Mouse (Mus musculus): ENCODE results near the gene Olfr353. TPM values are rescaled to one million over a fixed set of nuclear protein-coding genes. Genes with fewer than 3 reads are reported as not detected.

Olfr353 gene
- total RNA-seq (2022), result not detected

DNA sequence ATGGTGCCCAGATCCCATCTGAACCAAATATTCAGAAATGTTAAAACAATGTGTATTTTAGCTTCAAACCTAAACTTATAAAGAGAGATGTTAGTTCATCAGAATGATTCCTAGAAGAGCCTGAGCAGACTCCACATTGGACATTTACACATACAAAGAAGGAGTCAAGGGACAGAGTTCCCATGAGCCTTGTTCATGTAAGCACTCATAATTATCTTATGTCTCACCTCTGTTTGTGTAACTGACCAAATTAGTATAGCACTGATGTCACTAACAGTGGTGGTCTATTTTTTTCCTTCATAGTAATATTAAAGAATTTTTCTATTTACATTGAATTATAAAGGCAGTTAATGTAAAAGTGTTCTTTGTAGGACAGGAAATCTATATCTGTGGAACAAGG lies at the start of gene Olfr353:
TSS of gene Olfr353 (minus strand) at position 101 of the 400 bp plus-strand sequence.
- DNase-seq, result no peak

DNA sequence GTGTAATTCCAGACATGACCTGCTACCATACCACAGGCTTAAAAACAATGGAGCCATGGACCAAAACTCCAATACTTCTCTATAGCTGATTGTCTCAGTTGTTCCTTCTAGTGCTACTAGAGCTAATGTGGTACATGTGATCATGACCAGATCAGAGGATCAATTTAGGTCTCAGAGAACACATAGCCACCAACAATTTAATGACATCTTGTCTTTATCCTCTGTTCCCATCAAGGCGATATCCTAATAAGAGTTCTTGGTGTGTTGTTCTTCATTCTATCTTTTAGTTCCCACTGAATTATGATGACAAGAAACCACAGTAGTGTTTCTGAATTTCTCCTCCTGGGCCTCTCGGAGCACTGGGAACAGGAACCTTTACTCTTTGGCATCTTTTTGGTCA lies 44.1 kb upstream of the Olfr353 start, which contains the start of gene Olfr356:
TSS of gene Olfr356 (plus strand) at position 301 of the 400 bp plus-strand sequence.
- DNase-seq, result no peak

DNA sequence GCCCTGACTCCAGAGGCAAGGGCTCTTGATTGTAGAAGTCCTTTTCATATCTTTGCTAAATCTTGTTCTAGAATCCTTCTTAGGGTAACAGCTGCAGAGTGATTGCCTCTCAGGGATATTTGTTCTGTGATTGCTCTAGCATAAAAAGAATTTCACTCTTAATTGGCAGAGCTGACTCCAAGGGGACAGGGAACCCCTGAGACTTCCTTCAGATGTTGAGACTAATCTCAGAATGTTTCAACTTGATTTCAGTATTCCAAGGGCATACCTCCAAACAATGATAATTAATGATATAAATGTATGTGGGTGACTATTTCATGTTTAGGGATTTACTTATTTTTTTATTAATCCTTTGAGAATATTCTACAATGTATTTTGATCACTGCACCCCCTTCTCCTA lies 36.1 kb upstream of the Olfr353 start, which contains the start of gene Olfr355:
TSS of gene Olfr355 (minus strand) at position 101 of the 400 bp plus-strand sequence.
- DNase-seq, result no peak

DNA sequence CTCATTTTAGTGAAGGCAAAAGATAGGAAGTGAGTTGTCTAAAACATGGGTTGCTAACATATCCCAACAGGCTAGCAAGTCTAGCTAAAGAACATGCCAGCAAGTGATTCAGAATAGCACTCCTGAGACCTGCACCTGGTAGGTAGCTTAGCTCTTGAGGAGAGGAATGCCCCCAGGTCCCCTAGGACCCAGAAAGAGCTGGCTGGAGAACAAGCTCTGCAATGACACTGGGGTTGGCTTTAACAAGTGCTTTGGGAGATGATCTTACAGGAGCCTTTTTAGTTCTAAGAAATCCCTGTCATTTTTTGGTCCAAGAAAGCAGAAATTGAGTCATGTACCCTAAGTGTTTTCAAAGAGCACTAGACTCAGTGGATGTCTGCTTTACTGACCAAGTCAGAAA lies 12.6 kb upstream of the Olfr353 start, which contains the start of gene Olfr354:
TSS of gene Olfr354 (plus strand) at position 301 of the 400 bp plus-strand sequence.
- DNase-seq, result no peak

DNA sequence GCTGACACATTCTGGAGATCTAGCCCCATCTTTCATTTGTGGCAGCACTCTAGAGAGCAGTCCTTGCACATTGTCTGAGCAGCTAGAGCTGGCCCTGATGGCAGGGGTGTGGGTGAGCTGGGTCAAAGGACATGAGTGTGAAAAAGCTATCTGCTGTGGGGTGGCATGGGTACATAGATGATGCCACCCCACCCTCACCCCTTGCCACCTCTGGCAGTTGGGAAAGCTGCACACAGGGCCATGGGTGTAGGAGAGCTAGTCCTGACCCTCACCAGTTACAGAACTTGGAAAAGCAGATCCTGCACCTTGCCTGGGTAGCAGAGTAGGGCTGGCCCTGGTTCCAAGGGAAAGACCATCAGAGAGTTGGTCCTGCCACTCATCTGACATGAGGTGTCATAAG lies 4.4 kb upstream of the Olfr353 start:
- DNase-seq, result no peak

DNA sequence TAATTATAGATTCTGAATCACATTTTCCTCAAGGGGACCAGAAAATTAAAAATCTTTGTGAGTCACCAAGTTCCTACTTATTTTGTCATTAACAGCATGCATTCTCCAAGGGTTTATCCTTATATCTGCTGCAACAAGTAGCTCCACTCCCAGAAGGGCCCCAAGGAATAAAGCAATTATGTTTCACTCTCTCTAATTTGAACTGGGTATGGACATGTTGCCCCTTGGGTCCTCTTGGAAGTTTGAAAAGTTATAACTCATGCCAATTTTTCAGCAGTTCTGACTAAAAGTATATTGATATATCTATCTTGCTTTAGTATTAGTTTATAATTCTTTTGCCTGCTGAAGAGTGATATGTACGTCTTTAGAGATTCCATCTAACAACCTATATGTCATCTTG lies 24.6 kb downstream of the Olfr353 start, which contains the start of gene Olfr352:
TSS of gene Olfr352 (plus strand) at position 301 of the 400 bp plus-strand sequence.
- DNase-seq, result no peak

DNA sequence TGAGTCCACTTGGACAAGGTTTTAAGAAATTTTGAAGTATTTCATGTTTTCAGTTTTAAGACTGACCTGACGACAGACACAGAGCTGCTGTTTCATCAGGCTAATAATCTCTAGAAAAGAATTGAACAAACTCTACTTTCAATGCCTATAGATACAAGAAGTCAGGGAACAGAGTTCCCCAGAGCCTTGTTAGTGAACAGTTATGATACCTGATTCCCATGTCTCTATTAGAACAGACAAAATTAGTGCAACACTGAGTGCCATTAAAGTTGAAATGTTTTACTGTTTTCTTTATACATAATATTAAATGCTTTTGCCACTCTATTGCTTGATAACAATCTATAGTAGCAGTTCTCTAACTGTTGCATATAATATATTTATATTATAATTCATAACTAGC lies 30.2 kb downstream of the Olfr353 start, which contains the start of gene Olfr351:
TSS of gene Olfr351 (minus strand) at position 101 of the 400 bp plus-strand sequence.
- DNase-seq, result no peak

DNA sequence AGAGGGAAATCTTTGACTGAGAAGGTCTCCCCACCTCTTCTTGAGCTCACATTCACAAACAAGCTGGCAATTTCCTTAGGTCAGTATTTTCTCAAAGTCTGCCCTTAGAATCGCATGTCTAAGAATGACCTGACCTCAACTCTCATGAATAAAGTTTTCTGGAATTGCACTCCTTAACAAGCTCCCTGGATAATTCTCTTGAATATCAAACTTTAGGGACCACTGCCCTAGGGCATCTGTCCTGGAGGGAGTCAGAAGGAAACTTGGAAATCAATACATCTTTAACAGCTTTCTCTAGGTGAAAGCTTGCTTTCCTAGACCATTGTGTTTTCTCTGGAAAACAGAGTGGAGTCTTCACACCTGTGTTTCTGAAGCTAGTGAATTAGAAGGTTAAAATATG lies 46.7 kb downstream of the Olfr353 start, which contains the start of gene Olfr350:
TSS of gene Olfr350 (plus strand) at position 301 of the 400 bp plus-strand sequence.
- no peak for DNase-seq

Other genes with a start within 250 kb of the Olfr353 start
- gene Olfr346, start 207.1 kb downstream of the Olfr353 start, total RNA-seq (2022), result not detected
- not detected for gene Olfr347, start 161.0 kb downstream of the Olfr353 start, total RNA-seq (2022)
- gene Olfr348, start 108.7 kb downstream of the Olfr353 start, total RNA-seq (2022), result not detected
- gene Olfr50, start 102.4 kb downstream of the Olfr353 start, total RNA-seq (2022), result not detected
- not detected for gene Olfr3, start 75.9 kb downstream of the Olfr353 start, total RNA-seq (2022)
- not detected for gene Olfr350, start 46.6 kb downstream of the Olfr353 start, total RNA-seq (2022)
- gene Olfr351, start 30.3 kb downstream of the Olfr353 start, total RNA-seq (2022), result not detected
- gene Olfr352, start 24.5 kb downstream of the Olfr353 start, total RNA-seq (2022), result not detected
- gene Olfr354, start 12.7 kb upstream of the Olfr353 start, total RNA-seq (2022), result not detected
- not detected for gene Olfr355, start 36.0 kb upstream of the Olfr353 start, total RNA-seq (2022)
- gene Olfr356, start 44.2 kb upstream of the Olfr353 start, total RNA-seq (2022), result not detected
- not detected for gene Olfr357, start 100.9 kb upstream of the Olfr353 start, total RNA-seq (2022)
- gene Olfr358, start 116.4 kb upstream of the Olfr353 start, total RNA-seq (2022), result not detected
- not detected for gene Olfr360, start 172.8 kb upstream of the Olfr353 start, total RNA-seq (2022)
- gene Olfr361, start 196.4 kb upstream of the Olfr353 start, total RNA-seq (2022), result not detected
- not detected for gene Olfr362, start 225.0 kb upstream of the Olfr353 start, total RNA-seq (2022)
- not detected for gene Olfr364-ps1, start 246.4 kb upstream of the Olfr353 start, total RNA-seq (2022)